Mouse (Mus musculus): Measurements from ENCODE around the gene Borcs5. TPM values are rescaled to one million over a fixed set of nuclear protein-coding genes. Genes with fewer than 3 reads are reported as not detected.

Borcs5 gene
- total and polyA plus RNA-seq, 3 experiments, result 10.2 to 16.4 (median 10.4) TPM

DNA sequence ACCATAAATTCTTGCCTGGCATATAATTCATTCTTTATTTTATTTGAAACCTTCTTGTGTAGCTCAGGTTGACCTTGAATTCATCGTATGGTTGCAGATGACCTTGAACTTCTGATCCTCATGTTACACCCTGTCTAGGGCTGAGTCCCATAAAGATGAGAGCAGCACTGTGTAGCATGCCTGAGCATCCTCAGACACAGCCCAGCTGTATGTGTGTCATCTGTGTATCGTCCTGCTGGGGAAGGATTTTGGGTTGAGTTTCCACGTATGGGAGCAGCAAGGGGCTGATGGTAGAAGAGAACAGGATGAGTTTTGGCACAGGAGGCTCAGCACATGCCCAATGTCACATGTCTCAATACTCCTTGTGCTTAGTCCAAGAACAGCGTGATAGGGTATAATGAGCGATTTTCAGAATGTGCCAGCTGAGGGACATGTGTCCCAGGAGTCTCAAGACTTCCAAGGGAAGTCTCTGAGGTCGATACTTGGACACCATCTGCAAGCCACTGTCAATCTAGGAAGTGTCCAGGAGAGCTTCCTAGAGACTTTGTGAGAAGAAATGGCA lies 45.1 kb downstream of the Borcs5 start:
- in situ Hi-C loops (cut with MboI; ENCODE audit: low pct_ligation_motif_present, low pct_unique_long_range_greater_than_20kb, low sequenced_read_pairs), result no loop called here

DNA sequence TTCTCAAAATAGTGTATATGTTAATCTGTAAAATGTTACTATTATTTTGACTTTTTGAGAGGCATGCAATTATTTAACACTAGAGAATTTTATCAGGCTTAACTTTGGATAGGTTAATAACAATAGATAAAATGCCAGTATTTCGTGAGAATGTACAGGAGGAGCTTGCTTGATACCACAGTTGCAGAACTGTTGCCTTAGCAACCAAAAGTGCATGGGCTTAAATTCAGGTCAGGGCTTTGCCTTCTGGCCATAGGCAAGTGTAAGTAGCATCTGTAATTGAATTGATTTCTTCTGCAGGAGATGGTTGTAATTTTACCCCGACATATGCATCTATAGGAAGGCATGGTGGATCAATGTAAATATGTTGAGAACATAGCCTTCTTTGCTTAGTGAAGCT lies 45.7 kb downstream of the Borcs5 start:
- no peaks in the 10 kb centered on the region for H3K9me3 ChIP-seq (replicated peaks; ENCODE audit: low read length)
- no peak overlapping the region for H3K4me2 ChIP-seq (ENCODE audit: insufficient read depth, low read depth, poor library complexity, severe bottlenecking)
- no peaks in the 10 kb centered on the region for H3K79me2 ChIP-seq (replicated peaks; ENCODE audit: control insufficient read depth, extremely low read depth, insufficient read depth, poor library complexity, severe bottlenecking)
- dilution Hi-C loops (cut with MboI; ENCODE audit: extremely low pct_ligation_motif_present, extremely low pct_unique_long_range_greater_than_20kb, low sequenced_read_pairs), result no loop called here
- DNase-seq (ENCODE audit: extremely low read depth), result no peak
- no peak overlapping the region for H3K4me3 ChIP-seq (replicated peaks in 1 of 3; ENCODE audit: low read depth in 2 of 3, low read length in 2 of 3, poor library complexity in 1 of 3)
- peaks cover 6 to 28% of the 10 kb centered on the region in 2 experiments for H3K36me3 ChIP-seq (replicated peaks in 1 of 2; ENCODE audit: control insufficient read depth in 1 of 2, insufficient read depth in 1 of 2, low read length in 1 of 2)
- H3K4me1 ChIP-seq (ENCODE audit: control insufficient read depth in 1 of 2, insufficient read depth in 2 of 2), result no peaks in the 10 kb centered on the region
- no peaks in the 10 kb centered on the region for H3K27me3 ChIP-seq (replicated peaks)
- TF ChIP-seq GABPA (IDR thresholded peaks at IDR 0.05; ENCODE audit: insufficient replicate concordance, low read depth, low read length) (no peak), IRF4 (IDR thresholded peaks at IDR 0.05; ENCODE audit: low read depth, low read length) (no peak), ZC3H11A (IDR thresholded peaks at IDR 0.05; ENCODE audit: low read depth, low read length) (no peak), RAD21 (IDR thresholded peaks at IDR 0.05; ENCODE audit: low read depth, low read length) (no peak)
- no peak overlapping the region for H3K27ac ChIP-seq (ENCODE audit: insufficient read depth, low read depth)
- no peak overlapping the region for H3K9ac ChIP-seq (ENCODE audit: insufficient read depth, low read depth)
- in situ Hi-C loops (cut with MboI; ENCODE audit: low pct_ligation_motif_present, low pct_unique_long_range_greater_than_20kb, low sequenced_read_pairs), result no loop called here

More for the DNA sequence above, 45.1 kb downstream of the Borcs5 start:
- H3K27ac ChIP-seq (ENCODE audit: insufficient read depth, low read depth), result no peak overlapping the region
- H3K9ac ChIP-seq (ENCODE audit: insufficient read depth, low read depth), result no peak overlapping the region
- H3K4me1 ChIP-seq (ENCODE audit: control insufficient read depth in 1 of 2, insufficient read depth in 2 of 2), result no peaks in the 10 kb centered on the region
- dilution Hi-C loops (cut with MboI; ENCODE audit: extremely low pct_ligation_motif_present, extremely low pct_unique_long_range_greater_than_20kb, low sequenced_read_pairs), result no loop called here
- no peaks in the 10 kb centered on the region for H3K27me3 ChIP-seq (replicated peaks)
- no peaks in the 10 kb centered on the region for H3K9me3 ChIP-seq (replicated peaks; ENCODE audit: low read length)
- H3K4me3 ChIP-seq (replicated peaks in 1 of 3; ENCODE audit: low read depth in 2 of 3, low read length in 2 of 3, poor library complexity in 1 of 3), result no peak overlapping the region
- TF ChIP-seq IRF4 (IDR thresholded peaks at IDR 0.05; ENCODE audit: low read depth, low read length) (no peak), MXI1 (IDR thresholded peaks at IDR 0.05; ENCODE audit: low read depth, low read length) (no peak), CHD2 (IDR thresholded peaks at IDR 0.05; ENCODE audit: low read length) (no peak), GABPA (IDR thresholded peaks at IDR 0.05; ENCODE audit: insufficient replicate concordance, low read depth, low read length) (no peak), SMC3 (IDR thresholded peaks at IDR 0.05; ENCODE audit: low read depth, low read length) (no peak), TCF12 (IDR thresholded peaks at IDR 0.05; ENCODE audit: low read depth, low read length) (no peak), HCFC1 (IDR thresholded peaks at IDR 0.05; ENCODE audit: low read depth, low read length) (no peak), E2F4 (IDR thresholded peaks at IDR 0.05; ENCODE audit: insufficient replicate concordance, low read depth, low read length) (no peak), POLR2AphosphoS2 (IDR thresholded peaks at IDR 0.05; ENCODE audit: low read depth, low read length) (no peak), MYC (IDR thresholded peaks at IDR 0.05; ENCODE audit: low read depth, low read length) (no peak), SIN3A (IDR thresholded peaks at IDR 0.05; ENCODE audit: low read length) (no peak), BHLHE40 (IDR thresholded peaks at IDR 0.05; ENCODE audit: low read depth, low read length) (no peak), POLR2A (IDR thresholded peaks at IDR 0.05; ENCODE audit: low read depth, low read length) (no peak)
- DNase-seq (ENCODE audit: extremely low read depth), result no peak
- no peak overlapping the region for H3K4me2 ChIP-seq (ENCODE audit: insufficient read depth, low read depth, poor library complexity, severe bottlenecking)
- no peaks in the 10 kb centered on the region for H3K79me2 ChIP-seq (replicated peaks; ENCODE audit: control insufficient read depth, extremely low read depth, insufficient read depth, poor library complexity, severe bottlenecking)
- H3K36me3 ChIP-seq (replicated peaks in 1 of 2; ENCODE audit: control insufficient read depth in 1 of 2, insufficient read depth in 1 of 2, low read length in 1 of 2), result peaks cover 6 to 28% of the 10 kb centered on the region in 2 experiments
